Mouse (Mus musculus) left cerebral cortex, adult 11 months (tissue): ENCODE results near the gene Spout1.
"Not testable (repeated sequence)": the region's sequence is repeated elsewhere in the genome, so short reads cannot be mapped to it uniquely, and the experiment has no call there.

Source experiments
- DNase-seq: peaks from one replicate; pipeline ENCODE4 v3.0.0; 2022; ENCODE audit warnings: low spot score

Spout1 gene

GRCm38 (mm10) chr2:30176561-30176960 lies 1.7 kb downstream of the Spout1 start:
- DNase-seq = no peak

DNA sequence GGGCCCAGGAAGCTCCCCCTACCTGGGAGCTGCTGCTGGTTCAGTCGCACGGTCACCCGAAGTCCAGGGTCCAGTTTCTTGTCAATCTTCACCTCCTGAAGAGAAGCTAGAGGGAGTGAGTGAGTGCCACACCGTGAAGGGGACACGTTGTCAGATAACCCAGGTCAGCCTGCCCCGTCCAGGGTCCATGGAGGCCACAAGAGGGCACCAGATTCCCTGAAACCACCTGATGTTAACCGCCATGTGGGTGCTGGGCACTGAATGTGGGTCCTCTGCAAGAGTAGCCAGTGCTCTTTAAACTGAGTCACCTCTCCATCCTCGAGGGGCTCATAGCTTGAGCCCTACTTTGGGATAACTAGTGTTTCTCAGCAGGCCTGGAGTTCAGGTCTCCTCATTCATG lies 2.4 kb downstream of the Spout1 start:
- DNase-seq = no peak

- no peak for DNase-seq
These were observed 4.6 kb downstream of the Spout1 start for GRCm38 (mm10) chr2:30173541-30174240.

DNA sequence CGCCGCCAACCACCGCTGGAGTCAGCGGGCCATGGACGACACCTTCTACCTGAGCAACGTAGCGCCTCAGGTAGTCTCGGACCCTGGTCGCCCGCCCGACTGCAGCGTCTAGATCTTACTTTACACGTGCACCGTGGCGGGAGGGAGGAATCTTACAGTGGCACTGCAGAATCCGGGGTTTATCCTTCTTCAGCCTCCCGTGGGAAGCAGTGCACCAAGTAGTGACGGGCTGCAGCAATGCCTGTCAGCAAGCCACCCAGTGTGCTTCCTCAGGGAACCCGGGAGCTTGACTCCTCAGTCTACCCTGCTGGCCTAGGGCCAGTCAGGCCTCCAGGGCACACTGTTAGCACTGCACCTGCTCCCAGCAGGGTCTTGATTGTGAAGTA lies 6.3 kb downstream of the Spout1 start:
- DNase-seq = no peak

DNA sequence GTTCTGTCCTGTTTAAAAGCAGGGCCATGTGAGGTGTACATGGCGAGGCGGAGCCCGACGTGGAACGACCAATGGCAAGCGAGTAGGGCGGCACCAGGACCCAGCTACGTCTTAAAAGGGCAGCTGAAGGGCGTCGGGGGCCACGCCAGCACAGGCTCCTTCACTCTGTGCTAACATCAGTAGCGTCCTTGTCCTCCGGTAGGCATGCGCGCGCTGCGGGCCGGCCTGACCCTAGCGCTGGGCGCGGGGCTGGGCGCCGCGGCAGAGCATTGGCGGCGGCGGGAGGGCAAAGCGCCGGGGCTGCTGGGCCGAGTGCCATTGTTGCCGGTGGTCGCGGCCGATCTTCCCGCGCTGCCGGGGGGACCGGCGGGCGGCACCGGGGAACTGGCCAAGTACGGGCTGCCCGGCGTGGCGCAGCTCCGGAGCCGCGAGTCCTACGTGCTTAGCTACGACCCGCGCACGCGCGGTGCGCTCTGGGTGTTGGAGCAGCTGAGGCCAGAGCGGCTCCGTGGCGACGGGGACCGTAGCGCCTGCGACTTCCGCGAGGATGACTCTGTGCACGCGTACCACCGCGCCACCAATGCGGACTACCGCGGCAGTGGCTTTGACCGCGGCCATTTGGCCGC lies 6.8 kb downstream of the Spout1 start, which contains the start of gene Endog:
Endog (plus strand) TSS at position 123 of the 626 bp plus-strand sequence.
- DNase-seq = peak; percentile 87

DNA sequence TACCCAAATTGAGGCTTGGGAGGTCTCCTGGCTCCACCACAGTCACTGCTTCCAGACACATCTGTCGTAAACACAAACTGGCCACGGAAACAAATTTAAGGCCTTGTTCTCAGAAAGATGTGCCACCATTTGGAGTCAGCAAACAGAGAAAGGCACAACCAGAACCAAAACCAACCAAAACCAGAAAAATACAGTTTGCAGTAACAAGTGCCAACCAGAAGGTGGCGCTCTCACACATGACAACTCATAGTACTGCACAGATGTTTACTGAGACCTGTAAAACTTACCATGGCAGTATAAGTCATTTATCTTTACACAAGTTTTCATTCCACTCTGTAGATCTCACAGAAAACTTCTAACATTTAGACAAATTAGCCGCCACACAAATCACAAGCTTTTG lies 11.6 kb downstream of the Spout1 start:
- no peak for DNase-seq

- DNase-seq = no peak
These were observed 13.8 kb downstream of the Spout1 start for GRCm38 (mm10) chr2:30164340-30164932.

DNA sequence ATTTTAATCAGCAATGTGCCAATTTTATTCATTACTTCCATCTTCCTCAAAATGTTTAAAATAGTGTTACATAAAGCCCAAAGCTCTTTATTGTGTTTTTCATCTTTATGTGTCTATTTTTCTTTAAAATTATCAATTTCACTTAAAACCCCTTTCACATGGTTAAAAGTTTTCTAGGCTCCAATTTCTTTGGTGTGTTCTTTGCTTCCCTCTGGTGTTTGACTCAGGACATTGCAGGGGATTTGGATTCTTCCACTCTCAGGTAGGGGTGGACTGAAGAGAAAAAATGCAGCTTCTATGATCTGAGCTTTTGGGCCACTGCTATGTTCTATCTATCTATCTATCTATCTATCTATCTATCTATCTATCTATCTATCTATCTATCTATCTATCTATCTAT lies 16.4 kb downstream of the Spout1 start:
- no peak for DNase-seq

- DNase-seq = not testable (repeated sequence)
These were observed 18.4 kb downstream of the Spout1 start for GRCm38 (mm10) chr2:30159871-30160270.

GRCm38 (mm10) chr2:30152616-30153015 lies 25.6 kb downstream of the Spout1 start:
- no peak for DNase-seq

DNA sequence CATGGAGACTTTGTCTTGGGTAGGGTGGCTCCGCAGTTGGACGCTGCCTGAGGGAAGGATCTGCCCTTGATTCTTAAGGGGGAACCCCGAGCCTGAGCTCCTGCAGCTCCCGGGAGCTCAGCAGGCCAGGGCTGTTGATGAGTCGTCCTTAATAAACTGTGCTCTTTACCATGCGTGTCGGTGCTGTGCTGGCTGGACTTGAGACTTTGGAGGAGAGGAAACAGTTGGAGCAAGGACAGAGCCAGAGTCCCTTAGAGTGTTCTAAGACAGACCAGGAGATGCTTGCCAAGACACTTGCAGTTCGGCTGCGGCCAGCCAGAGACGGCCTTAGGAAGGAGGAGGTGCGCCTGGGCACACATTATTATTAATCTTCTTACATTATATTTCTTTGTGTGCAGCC lies 26.4 kb downstream of the Spout1 start:
- DNase-seq = no peak

- no peak for DNase-seq
These were observed 30.8 kb downstream of the Spout1 start for GRCm38 (mm10) chr2:30147466-30147865.

GRCm38 (mm10) chr2:30144436-30144835 lies 33.8 kb downstream of the Spout1 start:
- DNase-seq = no peak

DNA sequence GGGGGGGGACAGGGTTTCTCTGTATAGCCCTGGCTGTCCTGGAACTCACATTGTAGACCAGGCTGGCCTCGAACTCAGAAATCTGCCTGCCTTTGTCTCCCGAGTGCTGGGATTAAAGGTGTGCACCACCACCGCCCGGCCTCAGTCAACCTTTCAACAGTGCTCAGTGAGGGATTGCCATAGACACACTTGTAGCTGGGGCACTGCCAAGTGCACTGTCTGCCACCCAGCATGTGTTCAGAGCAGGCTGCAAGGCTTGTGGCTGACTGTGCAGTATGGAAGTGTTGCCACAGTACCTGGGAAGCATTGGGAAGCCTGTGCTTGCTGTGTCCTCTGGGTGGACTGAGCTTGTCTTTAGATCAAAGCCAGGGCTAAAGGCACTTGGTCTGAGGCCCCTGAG lies 38.2 kb downstream of the Spout1 start:
- not testable (repeated sequence) for DNase-seq

- DNase-seq = no peak
These were observed 41.8 kb downstream of the Spout1 start for GRCm38 (mm10) chr2:30136458-30136857.

- DNase-seq = no peak
These were observed 43.2 kb downstream of the Spout1 start for GRCm38 (mm10) chr2:30134928-30135620.

GRCm38 (mm10) chr2:30134378-30134711 lies 43.9 kb downstream of the Spout1 start:
- no peak for DNase-seq

GRCm38 (mm10) chr2:30133613-30134377 lies 44.5 kb downstream of the Spout1 start, which contains the start of gene Tbc1d13:
TSS of gene Tbc1d13 (plus strand) at chr2:30133746.
- peak; percentile 95 for DNase-seq

- no peak for DNase-seq
These were observed 45.3 kb downstream of the Spout1 start for GRCm38 (mm10) chr2:30132801-30133612.

GRCm38 (mm10) chr2:30131240-30131639 lies 47.0 kb downstream of the Spout1 start:
- DNase-seq = not testable (repeated sequence)

GRCm38 (mm10) chr2:30130156-30130555 lies 48.1 kb downstream of the Spout1 start:
- no peak for DNase-seq
